Mouse (Mus musculus) ES-CJ7 (cell line): ENCODE data around the gene Lmna.

Source experiments
- DNase-seq: peaks from one replicate; pipeline ENCODE4 v3.0.0; 2011; ENCODE audit warnings: low read depth, low spot score

Gene Lmna

DNA sequence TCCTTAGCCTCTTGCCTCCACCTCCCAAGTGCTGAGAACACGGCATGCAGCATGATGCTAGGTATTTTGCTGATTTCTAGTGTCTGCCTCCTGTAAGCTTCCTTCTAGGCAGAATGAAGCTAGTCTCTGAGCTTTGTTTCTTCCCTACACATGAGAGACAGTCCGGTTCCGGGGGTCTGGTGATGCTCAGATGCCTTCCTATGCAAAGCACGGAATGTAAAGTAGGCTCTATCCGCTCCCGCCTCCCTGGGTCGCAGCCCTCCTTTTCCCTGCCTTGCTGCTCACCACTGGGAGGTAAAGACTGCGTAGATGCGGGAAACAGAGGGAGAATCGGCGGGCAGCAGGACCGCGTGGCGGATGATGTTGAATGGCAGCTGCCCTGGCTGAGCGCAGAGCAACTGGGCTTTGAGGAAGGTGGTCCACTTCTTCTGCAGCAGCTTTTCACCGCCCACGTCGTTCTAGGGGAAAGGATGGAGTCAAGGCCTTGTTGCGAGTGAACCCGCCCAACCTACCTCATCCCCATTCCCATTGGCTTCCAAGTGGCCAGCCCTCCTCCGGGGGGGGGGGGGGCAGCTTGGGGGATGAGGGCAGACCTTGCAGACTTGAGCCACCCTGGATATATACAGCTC lies 60.2 kb downstream of the Lmna start:
- DNase-seq, result peak; percentile 43

GRCm38 (mm10) chr3:88448443-88448842 lies 61.3 kb downstream of the Lmna start:
- no peak for DNase-seq

DNA sequence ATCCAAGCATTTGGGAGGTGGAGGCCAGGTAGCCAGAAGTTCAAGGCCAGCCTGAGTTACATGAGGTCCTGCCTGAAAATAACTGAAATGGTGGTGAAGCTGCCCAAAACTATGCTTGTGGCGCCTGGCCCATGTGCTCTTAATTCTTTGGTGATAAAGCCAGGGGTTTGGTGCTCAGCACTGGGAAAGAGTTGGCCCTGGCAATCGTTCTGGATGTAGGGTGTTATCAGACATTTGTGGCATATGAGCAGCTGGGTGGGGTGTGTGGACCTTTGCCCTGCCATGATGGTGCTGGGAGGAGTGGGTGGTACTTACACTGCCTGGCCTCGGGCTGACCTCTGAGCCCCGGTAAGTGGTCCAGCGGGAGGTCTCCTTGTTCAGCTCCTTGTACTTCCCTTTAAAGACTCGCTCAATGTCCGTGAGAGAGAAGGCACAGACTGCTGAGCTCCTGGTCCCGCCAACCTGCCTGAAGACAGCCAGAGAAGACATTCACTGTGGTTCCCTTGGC lies 62.0 kb downstream of the Lmna start:
- no peak for DNase-seq

GRCm38 (mm10) chr3:88446471-88447123 lies 63.2 kb downstream of the Lmna start:
- DNase-seq, result no peak

DNA sequence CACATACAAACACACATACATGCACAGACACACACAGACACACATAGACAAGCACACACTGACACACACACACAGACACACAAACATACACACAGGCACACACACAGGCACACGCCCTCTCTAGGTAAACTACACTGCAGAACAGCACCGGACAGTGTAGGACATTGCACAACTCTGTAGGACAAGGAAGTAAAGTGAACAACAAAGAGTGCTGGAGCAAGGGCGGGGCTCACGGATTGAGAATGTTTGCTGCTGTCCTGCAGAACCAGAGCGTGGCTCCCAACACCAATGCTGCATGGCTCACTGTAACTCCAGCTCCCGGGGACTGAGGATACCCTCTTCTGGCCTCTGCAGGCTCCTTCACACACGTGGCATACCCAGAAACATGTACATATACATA lies 66.9 kb downstream of the Lmna start:
- peak; percentile 35 for DNase-seq

- no peak for DNase-seq
These were observed 67.3 kb downstream of the Lmna start for GRCm38 (mm10) chr3:88442488-88442887.

- peak; percentile 73 for DNase-seq
These were observed 69.0 kb downstream of the Lmna start for GRCm38 (mm10) chr3:88440500-88441381.

GRCm38 (mm10) chr3:88439582-88439981 lies 70.2 kb downstream of the Lmna start:
- DNase-seq, result peak; percentile 79

DNA sequence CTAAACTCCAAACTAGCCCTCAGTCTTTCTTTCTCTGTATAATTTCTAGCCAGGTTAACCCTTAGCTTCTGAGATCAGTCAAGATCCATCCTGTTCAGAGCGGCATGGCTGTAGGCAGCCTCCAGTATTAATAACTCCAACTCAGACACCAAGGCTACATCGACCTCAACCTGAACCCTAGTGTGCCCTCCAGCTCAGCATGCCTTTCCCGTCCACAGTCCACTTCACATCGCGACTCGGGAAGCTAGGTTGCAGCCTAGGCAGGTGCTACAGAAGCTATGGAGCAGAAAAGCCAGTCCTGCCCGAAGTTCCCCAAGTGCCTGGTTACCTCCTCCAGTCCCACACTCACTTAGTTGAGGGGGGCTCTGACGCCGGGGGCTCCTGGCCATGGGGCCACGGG lies 72.3 kb downstream of the Lmna start:
- DNase-seq, result no peak

GRCm38 (mm10) chr3:88436395-88437201 lies 73.2 kb downstream of the Lmna start:
- DNase-seq, result peak; percentile 48

DNA sequence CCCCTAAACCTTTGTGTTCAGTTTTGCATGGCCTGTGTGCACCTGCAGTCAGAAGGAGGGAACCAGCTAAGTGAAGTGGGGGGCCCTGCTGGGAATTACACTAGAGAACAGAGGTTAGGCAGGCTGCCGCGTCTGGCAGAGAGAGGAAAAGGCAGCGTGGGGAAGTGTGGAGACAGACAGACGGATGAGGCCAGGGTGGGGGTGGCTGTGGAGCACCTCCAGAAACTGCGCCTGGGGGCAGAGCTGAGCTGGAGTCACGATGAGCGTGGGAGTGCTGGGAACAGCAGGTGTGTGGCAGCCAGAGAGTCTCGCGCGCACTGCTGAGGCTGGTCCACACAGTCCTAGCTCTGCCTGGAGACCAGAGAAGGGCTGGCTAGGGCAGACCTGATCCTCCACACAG lies 74.2 kb downstream of the Lmna start:
- no peak for DNase-seq
